Mouse (Mus musculus): ENCODE measurements around the gene Efna1.

DNA sequence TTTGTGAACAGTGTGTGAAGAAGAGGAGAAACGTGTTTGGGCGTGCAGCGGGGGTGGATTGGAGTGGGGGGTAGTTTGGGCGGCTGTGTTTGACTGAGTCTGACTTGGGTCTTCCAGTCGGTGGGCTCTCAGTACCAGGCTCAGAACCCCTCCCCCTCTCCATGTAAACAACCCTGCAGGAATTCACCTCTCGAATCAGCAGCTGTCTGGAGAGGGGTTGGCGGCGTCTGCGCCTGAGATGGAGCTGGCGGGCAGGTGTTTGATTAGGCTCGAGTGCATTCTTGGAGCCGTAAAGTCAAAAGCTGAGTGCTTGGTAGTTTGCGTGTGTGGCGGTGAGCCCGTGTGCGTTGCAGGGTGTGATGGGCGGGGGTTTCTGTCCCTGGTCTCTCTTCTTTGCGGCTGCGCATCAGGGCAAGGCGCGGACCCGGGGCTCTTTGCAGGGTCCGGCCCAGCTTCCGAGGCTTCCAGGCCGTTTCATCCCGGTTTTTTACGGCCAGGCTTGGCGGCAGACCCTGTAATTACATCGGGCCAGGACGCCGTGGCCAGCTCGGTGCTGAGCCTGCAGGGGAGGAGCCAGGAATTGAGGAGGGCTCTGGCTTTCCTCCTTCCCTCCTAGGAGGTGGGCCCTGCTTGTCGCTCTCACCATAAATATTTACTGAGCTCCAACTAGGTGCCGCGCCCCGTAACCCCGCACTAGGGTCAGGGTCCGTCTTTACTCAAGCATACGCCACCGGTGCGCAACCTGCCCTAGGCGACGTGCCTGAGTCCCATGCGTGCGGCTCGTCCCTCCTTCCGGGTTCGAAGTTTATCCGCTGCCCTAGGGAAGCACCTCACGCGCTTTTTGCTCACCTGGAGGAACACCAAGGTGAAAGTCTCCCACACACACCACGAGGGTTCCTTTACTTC is at the start of gene Efna1:
- TF ChIP-seq POLR2A (IDR thresholded peaks at IDR 0.05; ENCODE audit: low read depth, low read length) (no peak), CTCF (IDR thresholded peaks at IDR 0.05; ENCODE audit: extremely low read depth, insufficient read depth, insufficient read length, insufficient replicate concordance) (no peak)
